In genomic region chr6:54248354-54249252, GRCm38 (mm10) we compare ENCODE assay signal across 17 mouse cellular contexts.
A peak's percentile ranks its signal among the peaks of the same experiment; 100 is the strongest.
DNase-seq lines count a peak whose midpoint lies in the region; ATAC-seq and TF ChIP-seq lines count a peak whose summit lies in the region.
"Had no signal": no experiment of that assay in that cellular context is flagged by ENCODE, and none has a peak within 500 bp of the region (broad histone marks: within the 10 kb centered on the region; RNA-seq: fewer than 3 reads in every experiment).

No protein-coding gene starts in this region.

- peak; percentile 22 for DNase-seq in retina, adult 2 months (ENCODE audit: low read depth, low spot score)
- DNase-seq in retina, embryonic 14.5 days (ENCODE audit: low spot score), result no peak
- DNase-seq in cerebellum, adult 9-10 months, result no peak
- DNase-seq in heart, adult 2 months, result no peak
- DNase-seq in heart, embryonic 10.5 days (ENCODE audit: low spot score), result no peak
- DNase-seq: adrenal gland, postnatal 25 days; heart, postnatal 10 days; kidney, postnatal 14 days; layer of hippocampus, adult 9-11 months; liver, embryonic 13.5 days; right cerebral cortex, adult 18-20 months had no signal

- no peak overlapping the region for H3K4me3 ChIP-seq in embryonic facial prominence, embryonic 12.5 days
- H3K4me3 ChIP-seq in limb, embryonic 12.5 days (replicated peaks), result no peak overlapping the region
- H3K4me3 ChIP-seq in heart, adult 2 months, result no peak overlapping the region
- H3K4me3 ChIP-seq in heart, embryonic 10.5 days, result no peak overlapping the region
- H3K4me3 ChIP-seq: forebrain, embryonic 10.5 days; liver, embryonic 13.5 days had no signal

- TF ChIP-seq CTCF in heart, adult 2 months (IDR thresholded peaks at IDR 0.05), result no peak

- no peaks in the 10 kb centered on the region for H3K79me2 ChIP-seq in heart, adult 2 months (replicated peaks; ENCODE audit: control insufficient read depth, insufficient read depth, low read length)

- no peak for TF ChIP-seq EP300 in heart, adult 2 months (IDR thresholded peaks at IDR 0.05; ENCODE audit: insufficient read depth, low read depth, low read length)

- H3K4me2 ChIP-seq in embryonic facial prominence, embryonic 12.5 days (replicated peaks), result no peak overlapping the region
- no peak overlapping the region for H3K4me2 ChIP-seq in limb, embryonic 12.5 days
- H3K4me2 ChIP-seq: liver, embryonic 13.5 days; midbrain, embryonic 11.5 days had no signal

- 50% methylated on average over 8 of the region's 8 CpGs for WGBS in embryonic facial prominence, embryonic 12.5 days
- WGBS in limb, embryonic 12.5 days, result 30% methylated on average over 8 of the region's 8 CpGs
- WGBS in heart, adult 2 months, result 78% methylated on average over 8 of the region's 8 CpGs
- WGBS in heart, embryonic 10.5 days, result 71% methylated on average over 8 of the region's 8 CpGs

- H3K27ac ChIP-seq in embryonic facial prominence, embryonic 12.5 days, result no peak overlapping the region
- H3K27ac ChIP-seq in limb, embryonic 12.5 days, result 0 out of 2 replicates have a peak overlapping the region, but pooled peaks have one; percentile 41
- H3K27ac ChIP-seq in heart, adult 2 months, result no peak overlapping the region
- no peak overlapping the region for H3K27ac ChIP-seq in heart, embryonic 10.5 days
- H3K27ac ChIP-seq: forebrain, embryonic 10.5 days; hindbrain, postnatal 0 days; liver, embryonic 13.5 days had no signal

- H3K27me3 ChIP-seq in embryonic facial prominence, embryonic 12.5 days, result no peaks in the 10 kb centered on the region
- H3K27me3 ChIP-seq in limb, embryonic 12.5 days, result no peaks in the 10 kb centered on the region
- no peaks in the 10 kb centered on the region for H3K27me3 ChIP-seq in heart, adult 2 months (ENCODE audit: control insufficient read depth, insufficient read depth, low read length)
- no peaks in the 10 kb centered on the region for H3K27me3 ChIP-seq in heart, embryonic 10.5 days (ENCODE audit: insufficient read depth, poor library complexity, severe bottlenecking)
- H3K27me3 ChIP-seq: CH12.LX; liver, embryonic 13.5 days had no signal

- H3K9me3 ChIP-seq in embryonic facial prominence, embryonic 12.5 days, result no peaks in the 10 kb centered on the region
- no peaks in the 10 kb centered on the region for H3K9me3 ChIP-seq in limb, embryonic 12.5 days
- no peaks in the 10 kb centered on the region for H3K9me3 ChIP-seq in heart, embryonic 10.5 days
- H3K9me3 ChIP-seq: forebrain, embryonic 10.5 days; liver, embryonic 13.5 days had no signal

- H3K9ac ChIP-seq in embryonic facial prominence, embryonic 12.5 days, result no peak overlapping the region
- H3K9ac ChIP-seq in limb, embryonic 12.5 days (replicated peaks), result no peak overlapping the region
- H3K9ac ChIP-seq in heart, adult 2 months (ENCODE audit: low read depth, low read length), result no peak overlapping the region
- H3K9ac ChIP-seq: liver, embryonic 13.5 days had no signal

- H3K4me1 ChIP-seq in embryonic facial prominence, embryonic 12.5 days, result peaks cover 26% of the 10 kb centered on the region; the same call in 1 of the 2 replicates
- peaks cover 30% of the 10 kb centered on the region for H3K4me1 ChIP-seq in limb, embryonic 12.5 days (replicated peaks)
- no peaks in the 10 kb centered on the region for H3K4me1 ChIP-seq in heart, adult 2 months (ENCODE audit: control insufficient read depth, insufficient read depth, low read length)
- H3K4me1 ChIP-seq in heart, embryonic 10.5 days, result peaks cover 15% of the 10 kb centered on the region
- H3K4me1 ChIP-seq: liver, embryonic 13.5 days had no signal

- no peak for TF ChIP-seq POLR2A in heart, adult 2 months (IDR thresholded peaks at IDR 0.05; ENCODE audit: insufficient read depth, low read depth, low read length)

- 0 out of 2 replicates have a peak, but pooled peaks have one; percentile 49 for ATAC-seq in embryonic facial prominence, embryonic 12.5 days (ENCODE audit: insufficient number of reproducible peaks, insufficient read depth, low FRiP score, low TSS enrichment)
- ATAC-seq in limb, embryonic 12.5 days (ENCODE audit: insufficient number of reproducible peaks, insufficient read depth, low FRiP score, low TSS enrichment, low read depth), result 0 out of 2 replicates have a peak, but pooled peaks have one; percentile 56
- ATAC-seq: hindbrain, postnatal 0 days had no signal

- intact Hi-C loops in heart, adult 2 months (cut with DNase I), result no loop called here

- no peaks in the 10 kb centered on the region for H3K36me3 ChIP-seq in embryonic facial prominence, embryonic 12.5 days
- no peaks in the 10 kb centered on the region for H3K36me3 ChIP-seq in limb, embryonic 12.5 days
- H3K36me3 ChIP-seq in heart, adult 2 months (ENCODE audit: control insufficient read depth, insufficient read depth, low read length), result no peaks in the 10 kb centered on the region
- no peaks in the 10 kb centered on the region for H3K36me3 ChIP-seq in heart, embryonic 10.5 days
- H3K36me3 ChIP-seq: forebrain, embryonic 10.5 days; liver, embryonic 13.5 days had no signal
